Comparison of ENCODE assay signal across 8 mouse cellular contexts in the genomic region with DNA sequence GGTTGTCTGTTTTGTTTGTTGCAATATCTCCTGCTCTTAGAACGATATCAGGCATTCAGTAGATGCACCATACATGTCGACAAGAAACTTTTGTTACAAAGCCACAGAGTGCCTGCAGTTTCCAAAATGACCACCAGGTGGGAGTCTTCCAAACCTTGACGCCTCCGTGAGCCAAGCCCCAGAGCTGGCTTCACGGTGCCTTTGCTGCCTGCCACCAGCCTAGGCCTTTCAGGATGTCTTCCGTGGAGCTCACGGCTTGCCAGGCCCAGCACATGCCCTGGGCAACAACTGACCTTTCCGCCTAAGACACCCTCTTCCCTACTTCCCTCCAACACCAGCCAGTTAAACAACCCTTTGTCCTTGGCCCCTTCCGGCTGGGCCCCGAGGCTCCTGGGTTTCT. TPM values are rescaled to one million over a fixed set of nuclear protein-coding genes. Genes with fewer than 3 reads are reported as not detected.
DNase-seq lines count a peak whose midpoint lies in the region; ATAC-seq and TF ChIP-seq lines count a peak whose summit lies in the region.

No protein-coding gene starts in this region.

- ATAC-seq in forebrain, embryonic 13.5 days: peak; percentile 80
- ATAC-seq in liver, embryonic 15.5 days (ENCODE audit: insufficient read depth): peak; percentile 47
- ATAC-seq in neural tube, embryonic 11.5 days (ENCODE audit: insufficient read depth, low FRiP score, low TSS enrichment): peak; percentile 43
- peak; percentile 71; the same call in 1 of the 2 replicates for ATAC-seq in stomach, embryonic 16.5 days (ENCODE audit: insufficient read depth, low FRiP score)

- H3K27me3 ChIP-seq in CH12.LX (replicated peaks): peaks cover 10% of the 10 kb centered on the region
- 0 out of 2 replicates have a peak, but pooled peaks cover 5% of the 10 kb centered on the region for H3K27me3 ChIP-seq in forebrain, embryonic 13.5 days
- H3K27me3 ChIP-seq in liver, embryonic 15.5 days: peaks cover 10% of the 10 kb centered on the region; the same call in 1 of the 2 replicates
- H3K27me3 ChIP-seq in neural tube, embryonic 11.5 days (ENCODE audit: control insufficient read depth, insufficient read depth, low read length): no peaks in the 10 kb centered on the region
- H3K27me3 ChIP-seq in stomach, embryonic 16.5 days (ENCODE audit: control insufficient read depth, insufficient read depth, low read length): no peaks in the 10 kb centered on the region

- H3K9ac ChIP-seq in CH12.LX (ENCODE audit: insufficient read depth, low read depth): no peak overlapping the region
- no peak overlapping the region for H3K9ac ChIP-seq in forebrain, embryonic 13.5 days
- peak overlapping the region; percentile 45 for H3K9ac ChIP-seq in liver, embryonic 15.5 days
- H3K9ac ChIP-seq in neural tube, embryonic 11.5 days (ENCODE audit: low read length): no peak overlapping the region
- H3K9ac ChIP-seq in stomach, embryonic 16.5 days (ENCODE audit: low read length): peak overlapping the region; percentile 47; the same call in 1 of the 2 replicates

- intact Hi-C loops in heart, postnatal 10 days (cut with DNase I): loop anchor here (1.0 kb wide), 2 partner anchors 20 to 42 kb away; no protein-coding TSS in a partner anchor

- H3K79me2 ChIP-seq in CH12.LX (replicated peaks; ENCODE audit: control insufficient read depth, extremely low read depth, insufficient read depth, poor library complexity, severe bottlenecking): no peaks in the 10 kb centered on the region

- TF ChIP-seq EP300 in CH12.LX (IDR thresholded peaks at IDR 0.05; ENCODE audit: low read length): no peak

- no peak overlapping the region for H3K27ac ChIP-seq in CH12.LX (ENCODE audit: insufficient read depth, low read depth)
- no peak overlapping the region for H3K27ac ChIP-seq in forebrain, embryonic 13.5 days
- peak overlapping the region; percentile 98 for H3K27ac ChIP-seq in liver, embryonic 15.5 days (replicated peaks)
- no peak overlapping the region for H3K27ac ChIP-seq in neural tube, embryonic 11.5 days (ENCODE audit: low read depth, low read length)
- no peak overlapping the region for H3K27ac ChIP-seq in stomach, embryonic 16.5 days (ENCODE audit: low read length)

- DNase-seq in CH12.LX (ENCODE audit: extremely low read depth): peak; percentile 83
- peak; percentile 95 for DNase-seq in c-Kit-positive CD71-positive TER-119-negative erythroid progenitor cells, embryonic 14.5 days (ENCODE audit: low read depth)
- DNase-seq in heart, postnatal 10 days: peak; percentile 81 to 90
- DNase-seq in kidney, postnatal 36 days: peak; percentile 73 to 90
- peak; percentile 88 for DNase-seq in neural tube, embryonic 11.5 days (ENCODE audit: low spot score)

- WGBS in forebrain, embryonic 13.5 days: 24% methylated on average over 10 of the region's 10 CpGs
- WGBS in liver, embryonic 15.5 days (ENCODE audit: insufficient replicate concordance): 19% methylated on average over 10 of the region's 10 CpGs
- WGBS in neural tube, embryonic 11.5 days: 25% methylated on average over 10 of the region's 10 CpGs
- WGBS in stomach, embryonic 16.5 days: 22% methylated on average over 10 of the region's 10 CpGs

- dilution Hi-C loops in CH12.LX (cut with MboI; ENCODE audit: extremely low pct_ligation_motif_present, extremely low pct_unique_long_range_greater_than_20kb, low sequenced_read_pairs): no loop called here

- peak; percentile 87 to 97 for TF ChIP-seq CTCF in CH12.LX (conservative IDR thresholded peaks at IDR 0.05 in 1 of 2, IDR thresholded peaks at IDR 0.05 in 1 of 2; ENCODE audit: low read depth in 2 of 2, low read length in 2 of 2)

- peaks cover 4% of the 10 kb centered on the region for H3K9me3 ChIP-seq in CH12.LX (replicated peaks; ENCODE audit: low read length)
- H3K9me3 ChIP-seq in forebrain, embryonic 13.5 days (replicated peaks): 0 out of 2 replicates have a peak, but pooled peaks cover 4% of the 10 kb centered on the region
- no peaks in the 10 kb centered on the region for H3K9me3 ChIP-seq in liver, embryonic 15.5 days (replicated peaks)
- H3K9me3 ChIP-seq in neural tube, embryonic 11.5 days (ENCODE audit: control insufficient read depth, low read length): no peaks in the 10 kb centered on the region
- H3K9me3 ChIP-seq in stomach, embryonic 16.5 days (replicated peaks; ENCODE audit: control insufficient read depth, low read length): no peaks in the 10 kb centered on the region

- in situ Hi-C loops in CH12.LX (cut with MboI; ENCODE audit: low pct_ligation_motif_present, low pct_unique_long_range_greater_than_20kb, low sequenced_read_pairs): loop anchor here (5.0 kb wide), 1 partner anchor 37 kb away; no protein-coding TSS in a partner anchor

- no peaks in the 10 kb centered on the region for H3K36me3 ChIP-seq in CH12.LX (replicated peaks in 1 of 2; ENCODE audit: control insufficient read depth in 1 of 2, insufficient read depth in 1 of 2, low read length in 1 of 2)
- H3K36me3 ChIP-seq in forebrain, embryonic 13.5 days (ENCODE audit: poor library complexity, severe bottlenecking): no peaks in the 10 kb centered on the region
- H3K36me3 ChIP-seq in liver, embryonic 15.5 days (replicated peaks): no peaks in the 10 kb centered on the region
- no peaks in the 10 kb centered on the region for H3K36me3 ChIP-seq in neural tube, embryonic 11.5 days (ENCODE audit: control insufficient read depth, insufficient read depth, low read length)
- H3K36me3 ChIP-seq in stomach, embryonic 16.5 days (ENCODE audit: control insufficient read depth, insufficient read depth, low read length): no peaks in the 10 kb centered on the region

- no peak for TF ChIP-seq POLR2A in CH12.LX (IDR thresholded peaks at IDR 0.05; ENCODE audit: low read depth, low read length)

- TF ChIP-seq RAD21 in CH12.LX (IDR thresholded peaks at IDR 0.05; ENCODE audit: low read depth, low read length): peak; percentile 90

- H3K4me1 ChIP-seq in CH12.LX (ENCODE audit: control insufficient read depth in 1 of 2, insufficient read depth in 2 of 2): peaks cover 14 to 27% of the 10 kb centered on the region in 2 experiments
- 0 out of 2 replicates have a peak, but pooled peaks cover 2% of the 10 kb centered on the region for H3K4me1 ChIP-seq in forebrain, embryonic 13.5 days
- H3K4me1 ChIP-seq in liver, embryonic 15.5 days (replicated peaks): peaks cover 64% of the 10 kb centered on the region
- H3K4me1 ChIP-seq in neural tube, embryonic 11.5 days (ENCODE audit: control insufficient read depth, insufficient read depth, low read length): no peaks in the 10 kb centered on the region
- H3K4me1 ChIP-seq in stomach, embryonic 16.5 days (ENCODE audit: control insufficient read depth, insufficient read depth, low read length): peaks cover 4% of the 10 kb centered on the region; the same call in 1 of the 2 replicates

- H3K4me2 ChIP-seq in CH12.LX (ENCODE audit: insufficient read depth, low read depth, poor library complexity, severe bottlenecking): peak overlapping the region; percentile 51; the same call in 1 of the 2 replicates
- no peak overlapping the region for H3K4me2 ChIP-seq in forebrain, embryonic 13.5 days
- peak overlapping the region; percentile 46 for H3K4me2 ChIP-seq in liver, embryonic 15.5 days
- H3K4me2 ChIP-seq in neural tube, embryonic 11.5 days (ENCODE audit: low read depth): no peak overlapping the region
- no peak overlapping the region for H3K4me2 ChIP-seq in stomach, embryonic 16.5 days (ENCODE audit: low read depth, low read length)

- no peak overlapping the region for H3K4me3 ChIP-seq in CH12.LX (replicated peaks in 1 of 3; ENCODE audit: low read depth in 2 of 3, low read length in 2 of 3, poor library complexity in 1 of 3)
- no peak overlapping the region for H3K4me3 ChIP-seq in forebrain, embryonic 13.5 days
- H3K4me3 ChIP-seq in liver, embryonic 15.5 days (replicated peaks): no peak overlapping the region
- no peak overlapping the region for H3K4me3 ChIP-seq in neural tube, embryonic 11.5 days (ENCODE audit: low read depth, low read length)
- H3K4me3 ChIP-seq in stomach, embryonic 16.5 days (replicated peaks; ENCODE audit: low read length): no peak overlapping the region

RNA-seq across cellular contexts. Expression of gene Kcnn4, which starts 5.2 kb away (rescaled TPM):
- total RNA-seq in CH12.LX (2012; rRNA removed) (7.6 and 10.5 TPM in 2 replicates), CH12.LX (2014; rRNA removed) (12.9 and 14.3 TPM in 2 replicates)
- 8.2 and 10.6 TPM in 2 replicates for polyA plus RNA-seq in CH12.LX (2012; ENCODE audit: insufficient read length, low read depth)
- 0.40 and 0.44 TPM in 2 replicates for polyA plus RNA-seq in forebrain, embryonic 13.5 days (2015; fragmentation: Nextera tagmentation; extraction: Ambion mirVana)
- total RNA-seq in heart, postnatal 10 days (2021): 1 to 10 TPM; 1.2 to 2.2 TPM
- polyA plus RNA-seq in liver, embryonic 15.5 days (2015; fragmentation: Nextera tagmentation; extraction: Ambion mirVana): 127 and 144 TPM in 2 replicates
- 2.4 and 3.8 TPM in 2 replicates for polyA plus RNA-seq in neural tube, embryonic 11.5 days (2014; fragmentation: Nextera tagmentation; extraction: Ambion mirVana)
- polyA plus RNA-seq in stomach, embryonic 16.5 days (2015; fragmentation: Nextera tagmentation; extraction: Ambion mirVana): 7.4 and 8.5 TPM in 2 replicates

RNA-seq across cellular contexts. Expression of gene Lypd5, which starts 15.8 kb away (rescaled TPM):
- not detected in 2 replicates for total RNA-seq in CH12.LX (2012; rRNA removed)
- total RNA-seq in CH12.LX (2014; rRNA removed): not detected in 2 replicates
- polyA plus RNA-seq in CH12.LX (2012; ENCODE audit: insufficient read length, low read depth): not detected in 2 replicates
- not detected in 2 replicates for polyA plus RNA-seq in forebrain, embryonic 13.5 days (2015; fragmentation: Nextera tagmentation; extraction: Ambion mirVana)
- not detected for total RNA-seq in heart, postnatal 10 days (2021)
- not detected in 2 replicates for polyA plus RNA-seq in liver, embryonic 15.5 days (2015; fragmentation: Nextera tagmentation; extraction: Ambion mirVana)
- not detected in 2 replicates for polyA plus RNA-seq in neural tube, embryonic 11.5 days (2014; fragmentation: Nextera tagmentation; extraction: Ambion mirVana)
- 11.6 and 36.4 TPM in 2 replicates for polyA plus RNA-seq in stomach, embryonic 16.5 days (2015; fragmentation: Nextera tagmentation; extraction: Ambion mirVana)

RNA-seq across cellular contexts. Expression of gene Tescl, which starts 31.1 kb away (rescaled TPM):
- total RNA-seq in CH12.LX (2012; rRNA removed) (not detected in 2 replicates), CH12.LX (2014; rRNA removed) (not detected in 2 replicates)
- not detected in 2 replicates for polyA plus RNA-seq in CH12.LX (2012; ENCODE audit: insufficient read length, low read depth)
- not detected in 2 replicates for polyA plus RNA-seq in forebrain, embryonic 13.5 days (2015; fragmentation: Nextera tagmentation; extraction: Ambion mirVana)
- under 1 TPM in 1 of 2 experiments, not detected in 1; 0.31 TPM for total RNA-seq in heart, postnatal 10 days (2021)
- not detected in 2 replicates for polyA plus RNA-seq in liver, embryonic 15.5 days (2015; fragmentation: Nextera tagmentation; extraction: Ambion mirVana)
- not detected in 2 replicates for polyA plus RNA-seq in neural tube, embryonic 11.5 days (2014; fragmentation: Nextera tagmentation; extraction: Ambion mirVana)
- 0.15 TPM in 1 of 2 replicates, not detected in the other for polyA plus RNA-seq in stomach, embryonic 16.5 days (2015; fragmentation: Nextera tagmentation; extraction: Ambion mirVana)

RNA-seq across cellular contexts. Expression of gene Smg9, which starts 34.6 kb away (rescaled TPM):
- total RNA-seq in CH12.LX (2012; rRNA removed) (19.1 and 20.5 TPM in 2 replicates), CH12.LX (2014; rRNA removed) (16.9 and 19.9 TPM in 2 replicates)
- polyA plus RNA-seq in CH12.LX (2012; ENCODE audit: insufficient read length, low read depth): 24.6 and 26.8 TPM in 2 replicates
- polyA plus RNA-seq in forebrain, embryonic 13.5 days (2015; fragmentation: Nextera tagmentation; extraction: Ambion mirVana): 25.7 and 30.4 TPM in 2 replicates
- total RNA-seq in heart, postnatal 10 days (2021): 10 to 100 TPM; 12.8 to 14.9 TPM
- polyA plus RNA-seq in liver, embryonic 15.5 days (2015; fragmentation: Nextera tagmentation; extraction: Ambion mirVana): 14.8 and 15.9 TPM in 2 replicates
- polyA plus RNA-seq in neural tube, embryonic 11.5 days (2014; fragmentation: Nextera tagmentation; extraction: Ambion mirVana): 21.8 and 27.3 TPM in 2 replicates
- 19.5 and 21.3 TPM in 2 replicates for polyA plus RNA-seq in stomach, embryonic 16.5 days (2015; fragmentation: Nextera tagmentation; extraction: Ambion mirVana)

RNA-seq across cellular contexts. Expression of gene Zfp94, which starts 48.4 kb away (rescaled TPM):
- total RNA-seq in CH12.LX (2012; rRNA removed) (6.0 and 6.7 TPM in 2 replicates), CH12.LX (2014; rRNA removed) (4.5 and 5.8 TPM in 2 replicates)
- 3.3 and 4.7 TPM in 2 replicates for polyA plus RNA-seq in CH12.LX (2012; ENCODE audit: insufficient read length, low read depth)
- polyA plus RNA-seq in forebrain, embryonic 13.5 days (2015; fragmentation: Nextera tagmentation; extraction: Ambion mirVana): 20.1 and 20.9 TPM in 2 replicates
- total RNA-seq in heart, postnatal 10 days (2021): 1 to 10 TPM; 2.2 to 2.5 TPM
- 1.7 TPM in 2 replicates for polyA plus RNA-seq in liver, embryonic 15.5 days (2015; fragmentation: Nextera tagmentation; extraction: Ambion mirVana)
- polyA plus RNA-seq in neural tube, embryonic 11.5 days (2014; fragmentation: Nextera tagmentation; extraction: Ambion mirVana): 12.2 and 16.5 TPM in 2 replicates
- 9.0 and 10.3 TPM in 2 replicates for polyA plus RNA-seq in stomach, embryonic 16.5 days (2015; fragmentation: Nextera tagmentation; extraction: Ambion mirVana)

Comparison
In these comparisons a context has a peak if more than half of its experiments do, and no peak if none do; other contexts are left out.
1. H3K4me2 ChIP-seq: peak in CH12.LX (single experiment) and liver, embryonic 15.5 days (single experiment); none in forebrain, embryonic 13.5 days (single experiment), neural tube, embryonic 11.5 days (single experiment) and stomach, embryonic 16.5 days (single experiment).
2. H3K9ac ChIP-seq: peak in liver, embryonic 15.5 days (single experiment) and stomach, embryonic 16.5 days (single experiment); none in CH12.LX (single experiment), forebrain, embryonic 13.5 days (single experiment) and neural tube, embryonic 11.5 days (single experiment).
3. RNA of gene Kcnn4, which starts 5.2 kb away (polyA plus RNA-seq): 127 to 144 TPM in liver, embryonic 15.5 days; 7.4 to 8.5 TPM in stomach, embryonic 16.5 days, 8.2 to 10.6 TPM in CH12.LX, 2.4 to 3.8 TPM in neural tube, embryonic 11.5 days and 0.40 to 0.44 TPM in forebrain, embryonic 13.5 days; every median in the first group is over 10 times any median in the second.
4. RNA of gene Lypd5, which starts 15.8 kb away (polyA plus RNA-seq): 11.6 to 36.4 TPM in stomach, embryonic 16.5 days; not detected in CH12.LX, not detected in forebrain, embryonic 13.5 days, not detected in liver, embryonic 15.5 days and not detected in neural tube, embryonic 11.5 days; every median in the first group is over 10 times any median in the second.
5. Peak in every context shown above with its lines, with median percentiles within 50 percentile points of each other: DNase-seq and ATAC-seq.